Mouse (Mus musculus) liver, postnatal 0 days (tissue): Measurements from ENCODE around the gene Usp24.

Experiments used
- CTCF ChIP-seq: sonication (generic); IDR thresholded peaks from 2 replicates; pipeline ENCODE4 v1.5.1; 2016; ENCODE audit warnings: antibody characterized with exemption, low read depth
- EP300 ChIP-seq: IDR thresholded peaks from 2 replicates; pipeline ENCODE4 v1.6.1; 2016; ENCODE audit warnings: antibody characterized with exemption, low read depth, mild to moderate bottlenecking

DNA sequence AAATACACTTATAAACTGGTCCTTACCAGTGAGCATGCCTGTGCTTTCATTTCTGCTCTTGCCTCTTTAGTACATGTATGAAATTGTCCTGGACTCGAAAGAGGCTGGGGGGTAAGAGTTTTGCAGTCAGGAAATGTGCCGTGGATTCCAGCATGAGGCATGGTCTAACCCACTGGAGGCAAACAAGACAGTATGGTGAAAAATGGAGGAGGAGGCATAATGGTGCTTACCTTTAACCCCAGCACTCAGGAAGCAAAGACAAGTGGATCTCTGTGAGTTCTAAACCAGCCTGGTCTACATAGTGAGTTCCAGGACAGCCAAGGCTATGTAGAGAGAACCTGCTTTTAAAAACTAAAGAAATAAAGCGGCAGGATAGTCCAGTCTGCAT, 33.9 kb upstream of the Usp24 start:
- TF ChIP-seq CTCF (no peak), EP300 (no peak)
